Mouse (Mus musculus) bone marrow, adult 2 months (tissue): ENCODE measurements around the gene Grik4. TPM values are rescaled to one million over a fixed set of nuclear protein-coding genes. Genes with fewer than 3 reads are reported as not detected.

Experiments
- H3K27ac ChIP-seq: fragments of 200-500 bp; 2 replicates; pipeline ENCODE4 v1.5.1; 2012; ENCODE audit warnings: low read depth, mild to moderate bottlenecking, control low read depth, inconsistent platforms, low read length; ENCODE audit not compliant: control insufficient read depth, poor library complexity, insufficient read depth
- H3K4me1 ChIP-seq: fragments of 200-500 bp; 2 replicates; pipeline ENCODE4 v1.6.1; 2011; ENCODE audit warnings: low read length; ENCODE audit not compliant: control insufficient read depth, insufficient read depth
- H3K4me3 ChIP-seq: fragments of 200-500 bp; replicated peaks from 2 replicates; pipeline ENCODE3; 2011; ENCODE audit warnings: mild to moderate bottlenecking, low read depth, low read length, control low read depth; ENCODE audit not compliant: control insufficient read depth
- CTCF ChIP-seq: fragments of 200-500 bp; IDR thresholded peaks from 2 replicates; pipeline ENCODE4 v1.5.1; 2011; ENCODE audit warnings: low read length, control low read depth; ENCODE audit not compliant: control insufficient read depth, insufficient read depth
- POLR2A ChIP-seq: fragments of 200-500 bp; IDR thresholded peaks from 2 replicates; pipeline ENCODE4 v1.6.1; 2011; ENCODE audit warnings: low read depth, mild to moderate bottlenecking, control low read depth, low read length, borderline replicate concordance; ENCODE audit not compliant: control insufficient read depth
- WGBS: fragments of 180-500 bp; shearing (Covaris S2); methylation state at CpG from one replicate; pipeline ENCODE4 v1.1.7; 2018; 5-methylcytosine and 5-hydroxymethylcytosine counted together
- polyA plus RNA-seq: library from polyadenylated mRNA; stranded (reverse); fragments of >200 nt; gene quantifications from 2 replicates; pipeline ENCODE4 v1.2.4, GENCODE M21; 2011; ENCODE audit warnings: low replicate concordance; ENCODE audit not compliant: missing spikeins, insufficient read depth, insufficient read length

Gene Grik4
- polyA plus RNA-seq, 1 experiment, result 4.1 TPM

DNA sequence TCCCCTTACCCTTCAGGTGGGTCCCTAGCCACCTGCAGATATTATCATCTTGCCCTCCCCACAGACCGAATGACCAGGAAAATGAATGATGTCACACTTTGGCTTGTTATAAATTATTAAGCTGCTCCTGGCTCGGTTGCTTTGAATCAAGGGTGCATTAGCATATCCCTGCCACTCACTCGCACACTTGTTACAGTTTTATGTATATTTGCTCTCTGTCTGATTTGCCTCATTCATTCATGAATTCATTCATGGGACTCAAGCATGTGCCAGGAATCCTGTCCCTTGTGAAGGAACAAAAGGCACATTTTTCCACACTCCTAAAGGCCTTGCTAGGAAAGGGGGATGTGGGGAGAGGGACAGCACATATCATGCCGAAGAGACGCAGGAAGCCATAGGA is 431.1 kb downstream of the Grik4 start:
- Histone ChIP-seq H3K4me3 (no peak overlapping the region), H3K4me1 (no peaks in the 10 kb centered on the region; the same call in 1 of the 2 replicates), H3K27ac (no peak overlapping the region)
- TF ChIP-seq POLR2A (no peak), CTCF (no peak)
- 83% methylated on average over 5 of the region's 5 CpGs for WGBS

DNA sequence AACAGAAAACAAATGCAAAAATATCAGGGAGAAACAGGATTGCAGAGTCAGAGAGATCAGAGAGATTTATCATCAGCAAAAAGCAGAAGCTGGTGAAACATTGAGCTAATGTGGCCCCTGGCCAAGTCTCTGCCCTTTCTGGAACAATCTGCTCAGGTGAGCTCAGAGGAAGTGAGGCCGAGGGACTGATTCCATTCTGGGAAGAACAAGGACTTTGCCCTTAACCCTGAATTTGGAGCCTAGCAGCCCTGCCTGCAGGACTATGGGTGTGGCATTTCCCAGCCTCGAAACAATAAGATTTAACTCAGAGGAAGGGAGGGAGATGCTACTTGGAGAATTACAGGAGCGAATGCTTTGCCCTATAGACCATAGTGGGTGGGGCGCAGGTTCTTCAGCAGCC is 432.0 kb downstream of the Grik4 start:
- no peak overlapping the region for H3K4me3 ChIP-seq
- no peak overlapping the region for H3K27ac ChIP-seq
- H3K4me1 ChIP-seq, result no peaks in the 10 kb centered on the region; the same call in 1 of the 2 replicates
- TF ChIP-seq CTCF (no peak), POLR2A (no peak)
- 46% methylated on average over 4 of the region's 4 CpGs for WGBS

DNA sequence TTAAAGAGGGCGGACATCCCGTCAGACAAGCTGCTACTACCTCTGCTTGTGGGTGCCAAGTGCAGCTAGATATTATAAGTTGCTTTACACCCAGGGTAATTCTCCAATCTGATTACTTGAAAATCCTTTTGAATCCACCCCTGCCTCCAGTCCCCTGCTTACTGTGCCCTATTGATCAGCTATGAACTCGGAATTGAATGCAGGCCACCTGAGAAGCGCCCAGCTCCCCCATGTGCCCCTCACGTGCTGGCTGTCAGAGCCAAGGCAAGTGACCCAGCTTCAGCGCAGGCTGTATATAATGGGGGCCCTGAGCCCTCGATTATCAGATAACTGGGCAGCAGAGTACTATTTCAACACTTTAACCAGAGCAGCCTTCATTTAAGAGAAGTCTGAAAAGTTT is 436.1 kb downstream of the Grik4 start:
- WGBS, result 77% methylated on average over 7 of the region's 7 CpGs

DNA sequence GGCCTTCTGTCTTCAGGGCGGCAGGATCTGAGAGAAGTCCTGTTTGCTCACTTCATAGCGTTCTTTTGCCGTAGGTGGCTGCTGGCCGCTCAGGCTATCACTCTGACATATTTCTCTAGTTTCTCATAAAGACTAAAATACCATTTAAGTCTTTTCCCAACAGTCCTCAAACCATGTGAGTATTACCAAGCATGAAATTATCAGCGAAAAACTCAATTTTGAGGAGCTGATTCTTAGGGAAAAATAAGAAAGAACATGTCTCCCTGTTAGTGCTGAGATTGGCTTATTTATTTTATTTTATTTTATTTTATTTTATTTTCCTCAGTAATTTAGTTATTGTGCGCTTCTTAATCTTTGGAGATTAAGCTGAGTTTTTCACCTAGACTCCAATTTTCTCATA is 436.6 kb downstream of the Grik4 start, which contains the start of gene Tbcel:
Gene Tbcel (minus strand): TSS at position 101 of the 400 bp plus-strand sequence.
- Histone ChIP-seq H3K4me1 (no peaks in the 10 kb centered on the region; the same call in 1 of the 2 replicates), H3K27ac (no peak within 1 kb of the TSS), H3K4me3 (no peak within 1 kb of the TSS)
- TF ChIP-seq POLR2A, result no peak
- no peak for TF ChIP-seq CTCF
- WGBS, result 89% methylated on average over 6 of the region's 6 CpGs

More for the DNA sequence above, 436.1 kb downstream of the Grik4 start:
- Histone ChIP-seq H3K27ac (no peak overlapping the region), H3K4me1 (no peaks in the 10 kb centered on the region; the same call in 1 of the 2 replicates), H3K4me3 (no peak overlapping the region)
- TF ChIP-seq POLR2A (no peak), CTCF (no peak)

DNA sequence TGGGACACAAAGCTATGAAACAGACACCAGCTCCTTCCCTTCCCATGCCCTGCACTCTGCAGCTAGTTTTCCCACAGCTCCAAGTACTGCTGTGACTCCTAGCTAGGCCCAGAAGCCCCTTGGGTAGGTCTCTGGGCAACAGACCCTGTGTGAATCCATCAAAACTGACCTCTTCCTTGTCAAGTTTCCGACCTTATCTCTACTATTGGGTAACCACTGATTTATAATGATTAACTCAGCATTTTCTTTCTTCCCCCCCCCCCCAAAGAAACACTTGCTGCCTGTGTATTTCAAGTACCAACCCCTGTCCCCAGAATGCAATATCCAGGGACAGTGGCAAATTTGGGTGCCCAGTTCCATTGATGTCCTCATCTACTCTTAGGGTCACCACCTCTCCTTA is 437.3 kb downstream of the Grik4 start:
- TF ChIP-seq POLR2A (no peak), CTCF (no peak)
- H3K4me3 ChIP-seq, result no peak overlapping the region
- H3K27ac ChIP-seq, result no peak overlapping the region
- H3K4me1 ChIP-seq, result no peaks in the 10 kb centered on the region; the same call in 1 of the 2 replicates
- WGBS, result 33% methylated on average over 1 of the region's 1 CpGs

DNA sequence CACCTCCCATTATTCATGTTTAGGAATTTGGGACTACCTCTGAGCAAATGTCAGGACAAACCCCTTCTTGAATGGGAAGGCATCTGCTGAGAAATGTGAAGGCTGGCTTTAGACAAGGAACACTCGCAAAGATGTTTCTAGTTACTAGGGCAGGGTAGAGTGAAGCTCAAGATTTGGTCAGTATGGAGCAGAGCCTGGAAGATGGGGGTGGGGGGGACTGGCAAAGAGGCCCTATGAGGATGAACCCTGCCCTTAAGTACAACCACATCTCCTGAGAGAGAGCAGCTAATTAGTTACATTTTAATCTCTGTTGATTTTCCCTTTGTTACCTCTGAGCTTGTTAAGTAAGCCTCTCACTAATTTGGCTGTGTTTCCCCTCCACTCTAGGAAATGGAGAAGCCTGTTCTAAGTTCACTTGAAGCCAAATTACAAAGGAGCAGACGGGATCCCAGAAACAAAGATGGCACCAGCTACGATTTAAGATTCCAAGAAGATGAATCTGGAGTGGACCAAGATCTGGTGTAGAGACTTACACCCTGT is 439.3 kb downstream of the Grik4 start:
- Histone ChIP-seq H3K27ac (no peak overlapping the region), H3K4me1 (no peaks in the 10 kb centered on the region), H3K4me3 (no peak overlapping the region)
- TF ChIP-seq POLR2A (no peak), CTCF (no peak)
- 80% methylated on average over 3 of the region's 3 CpGs for WGBS

DNA sequence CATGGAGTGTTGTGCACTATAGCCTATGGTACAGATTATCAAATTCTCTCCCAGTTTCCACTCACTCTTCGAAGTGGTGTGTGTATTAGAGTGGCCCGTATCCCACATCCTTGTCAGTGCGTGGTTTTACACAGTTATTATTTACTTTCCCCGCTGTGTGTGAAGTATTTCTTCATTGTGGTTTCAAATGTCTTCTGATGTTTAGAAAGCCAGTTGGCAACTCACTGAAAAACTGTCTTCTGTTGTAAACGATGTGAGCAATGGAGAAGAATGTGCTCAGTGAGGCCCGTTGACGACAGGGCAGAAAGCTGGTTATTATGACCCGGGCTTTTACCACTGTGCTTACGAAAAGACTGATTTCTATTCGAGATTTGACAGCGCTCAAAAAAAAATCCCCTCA is 439.7 kb downstream of the Grik4 start:
- no peak for TF ChIP-seq CTCF
- no peak for TF ChIP-seq POLR2A
- H3K27ac ChIP-seq, result no peak overlapping the region
- no peaks in the 10 kb centered on the region for H3K4me1 ChIP-seq
- H3K4me3 ChIP-seq, result no peak overlapping the region
- WGBS, result 69% methylated on average over 11 of the region's 11 CpGs

DNA sequence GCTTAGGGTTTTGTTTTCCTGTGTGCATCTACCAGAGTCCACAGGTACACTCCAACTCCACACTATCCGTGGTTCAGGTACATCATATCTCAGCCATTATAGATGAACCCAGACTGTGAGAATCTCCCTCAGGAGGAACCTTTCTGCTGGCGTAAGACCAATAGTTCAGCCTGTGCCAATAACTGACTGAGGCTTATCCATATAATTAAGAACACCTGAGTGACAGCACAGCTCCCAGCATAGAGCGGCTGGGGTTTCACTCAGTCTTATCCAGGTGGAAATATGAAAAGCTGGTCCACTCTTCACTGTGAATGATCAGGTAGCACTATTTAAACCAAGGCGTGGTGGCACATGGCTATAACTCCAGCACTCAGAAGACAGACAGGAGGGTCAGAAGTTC is 440.6 kb downstream of the Grik4 start:
- 83% methylated on average over 4 of the region's 4 CpGs for WGBS
- H3K4me1 ChIP-seq, result no peaks in the 10 kb centered on the region
- no peak overlapping the region for H3K27ac ChIP-seq
- no peak overlapping the region for H3K4me3 ChIP-seq
- TF ChIP-seq POLR2A (no peak), CTCF (no peak)

DNA sequence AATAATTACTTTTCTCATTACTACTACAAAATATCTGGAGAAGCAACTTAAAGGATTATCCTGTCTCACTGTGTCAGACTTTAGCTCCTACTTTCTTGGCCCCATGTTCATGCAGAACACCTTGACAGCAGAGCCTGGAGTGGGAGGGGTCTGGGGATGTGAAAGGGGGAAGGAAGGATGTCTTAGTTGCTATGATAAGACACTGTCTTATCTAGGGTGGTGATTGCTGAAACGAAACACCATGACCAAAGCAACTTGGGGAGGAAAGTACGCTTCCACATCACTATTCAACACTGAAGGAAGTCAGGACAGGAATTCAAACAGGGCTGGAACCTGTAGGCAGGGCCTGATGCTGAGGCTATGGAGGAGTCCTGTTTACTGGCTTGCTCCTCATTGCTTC is 448.0 kb downstream of the Grik4 start:
- TF ChIP-seq POLR2A (no peak), CTCF (no peak)
- Histone ChIP-seq H3K4me1 (no peaks in the 10 kb centered on the region), H3K4me3 (no peak overlapping the region), H3K27ac (no peak overlapping the region)
- WGBS, result 67% methylated on average over 2 of the region's 2 CpGs
